Mouse (Mus musculus) lung, adult 10 weeks (tissue): ENCODE measurements around the gene Phka1. TPM values are rescaled to one million over a fixed set of nuclear protein-coding genes. Genes with fewer than 3 reads are reported as not detected.

Experiments
- polyA plus RNA-seq: library from polyadenylated mRNA; stranded (reverse); fragments of 350-450 nt; fragmentation: Illumina TruSeq; extraction: RNeasy Lipid Tissue Mini Kit (QIAGEN cat#74804); gene quantifications from one replicate; pipeline ENCODE4 v1.2.3, GENCODE M21; 2014; ENCODE audit warnings: low read depth, low replicate concordance; ENCODE audit not compliant: insufficient read depth

Phka1 gene
- 4.9 TPM for polyA plus RNA-seq

GRCm38 (mm10) chrX:102643823-102644572, at the start of gene Phka1:
Gene Phka1, minus strand, starts transcription at chrX:102644246.

GRCm38 (mm10) chrX:102686872-102687271, 42.8 kb upstream of the Phka1 start, which contains the start of gene Gm3880:
Gene Gm3880, minus strand, starts transcription at chrX:102686972.

GRCm38 (mm10) chrX:102504644-102505481, 139.2 kb downstream of the Phka1 start, which contains the start of gene Hdac8:
Gene Hdac8, minus strand, starts transcription at chrX:102505359.

Other genes with a start within 250 kb of the Phka1 start
- gene Hdac8, start 138.9 kb downstream of the Phka1 start, polyA plus RNA-seq: 6.4 TPM
- gene Gm3880, start 42.7 kb upstream of the Phka1 start, polyA plus RNA-seq: not detected
- not detected for gene Gm9112, start 63.4 kb upstream of the Phka1 start, polyA plus RNA-seq
- gene Dmrtc1b, start 63.6 kb upstream of the Phka1 start, polyA plus RNA-seq: not detected
- gene Dmrtc1c1, start 158.7 kb upstream of the Phka1 start, polyA plus RNA-seq: not detected
- gene Dmrtc1c2, start 210.4 kb upstream of the Phka1 start, polyA plus RNA-seq: not detected
- gene 1700031F05Rik, start 223.7 kb upstream of the Phka1 start, polyA plus RNA-seq: not detected